Mouse (Mus musculus) stomach, postnatal 0 days (tissue): ENCODE data around the gene Slit1.

Experiments used
- CTCF ChIP-seq: IDR thresholded peaks from 2 replicates; pipeline ENCODE4 v1.5.1; 2016; ENCODE audit warnings: antibody characterized with exemption, low read depth, mild to moderate bottlenecking, moderate library complexity
- EP300 ChIP-seq: optimal IDR thresholded peaks from 2 replicates; pipeline ENCODE3; 2016; ENCODE audit warnings: antibody characterized with exemption

- TF ChIP-seq CTCF, result no peak
- no peak for TF ChIP-seq EP300
Measured at GRCm38 (mm10) chr19:41663506-41664242, 79.8 kb downstream of the Slit1 start.
